24 mouse cellular contexts compared by ENCODE assay signal in the genomic region with DNA sequence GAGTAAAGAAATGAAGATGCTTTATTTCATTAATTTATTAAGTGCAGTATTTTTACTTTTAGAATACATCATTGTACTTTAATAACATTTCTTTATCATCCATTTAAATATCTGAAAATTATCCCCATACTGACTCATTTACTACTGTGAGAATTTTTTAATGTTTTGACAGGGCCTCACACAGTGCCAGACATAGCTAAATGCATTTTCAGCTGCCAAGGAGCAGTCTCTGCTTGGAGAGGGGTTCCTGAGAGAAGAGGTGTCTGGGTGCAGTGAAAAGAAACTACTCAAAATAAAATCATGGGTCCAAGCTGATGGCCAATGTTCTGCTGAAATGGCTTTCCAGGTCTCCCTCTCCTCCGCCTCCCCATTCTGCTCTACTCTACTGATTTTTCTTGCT.
DNase-seq lines count a peak whose midpoint lies in the region; ATAC-seq and TF ChIP-seq lines count a peak whose summit lies in the region.
"Had no signal": no experiment of that assay in that cellular context is flagged by ENCODE, and none has a peak within 500 bp of the region (broad histone marks: within the 10 kb centered on the region; RNA-seq: fewer than 3 reads in every experiment).

No protein-coding gene starts in this region.

- no peaks in the 10 kb centered on the region for H3K27me3 ChIP-seq in forebrain, embryonic 15.5 days
- H3K27me3 ChIP-seq in forebrain, embryonic 13.5 days = no peaks in the 10 kb centered on the region
- no peaks in the 10 kb centered on the region for H3K27me3 ChIP-seq in forebrain, embryonic 16.5 days (replicated peaks; ENCODE audit: control insufficient read depth, insufficient read depth, low read length)
- no peaks in the 10 kb centered on the region for H3K27me3 ChIP-seq in forebrain, embryonic 10.5 days (ENCODE audit: poor library complexity, severe bottlenecking)
- H3K27me3 ChIP-seq in midbrain, embryonic 11.5 days (ENCODE audit: control insufficient read depth, insufficient read depth, low read length) = no peaks in the 10 kb centered on the region
- H3K27me3 ChIP-seq: CH12.LX, Patski had no signal

- H3K27ac ChIP-seq in forebrain, embryonic 15.5 days (replicated peaks) = no peak overlapping the region
- H3K27ac ChIP-seq in forebrain, embryonic 13.5 days = no peak overlapping the region
- no peak overlapping the region for H3K27ac ChIP-seq in forebrain, embryonic 16.5 days (ENCODE audit: low read length)
- no peak overlapping the region for H3K27ac ChIP-seq in forebrain, embryonic 10.5 days
- no peak overlapping the region for H3K27ac ChIP-seq in midbrain, embryonic 11.5 days (ENCODE audit: low read depth, low read length)

- TF ChIP-seq POLR2A in brain, embryonic 14.5 days (IDR thresholded peaks at IDR 0.05; ENCODE audit: borderline replicate concordance, extremely low read depth, insufficient read depth, insufficient read length, poor library complexity, severe bottlenecking) = no peak

- H3K9me3 ChIP-seq in forebrain, embryonic 15.5 days = no peaks in the 10 kb centered on the region
- no peaks in the 10 kb centered on the region for H3K9me3 ChIP-seq in forebrain, embryonic 13.5 days (replicated peaks)
- H3K9me3 ChIP-seq in forebrain, embryonic 16.5 days (ENCODE audit: control insufficient read depth, low read length) = no peaks in the 10 kb centered on the region
- H3K9me3 ChIP-seq in forebrain, embryonic 10.5 days = no peaks in the 10 kb centered on the region
- no peaks in the 10 kb centered on the region for H3K9me3 ChIP-seq in midbrain, embryonic 11.5 days (ENCODE audit: control insufficient read depth, low read length)
- H3K9me3 ChIP-seq: G1E had no signal

- no peaks in the 10 kb centered on the region for H3K4me1 ChIP-seq in forebrain, embryonic 15.5 days
- H3K4me1 ChIP-seq in forebrain, embryonic 13.5 days = no peaks in the 10 kb centered on the region
- H3K4me1 ChIP-seq in forebrain, embryonic 16.5 days (replicated peaks; ENCODE audit: control insufficient read depth, insufficient read depth, low read length) = no peaks in the 10 kb centered on the region
- no peaks in the 10 kb centered on the region for H3K4me1 ChIP-seq in forebrain, embryonic 10.5 days
- no peaks in the 10 kb centered on the region for H3K4me1 ChIP-seq in midbrain, embryonic 11.5 days (ENCODE audit: control insufficient read depth, insufficient read depth, low read length)

- 92% methylated on average over 1 of the region's 1 CpGs for WGBS in forebrain, embryonic 15.5 days
- WGBS in forebrain, embryonic 13.5 days = 97% methylated on average over 1 of the region's 1 CpGs
- 95% methylated on average over 1 of the region's 1 CpGs for WGBS in forebrain, embryonic 16.5 days
- 92% methylated on average over 1 of the region's 1 CpGs for WGBS in forebrain, embryonic 10.5 days
- WGBS in midbrain, embryonic 11.5 days = 91% methylated on average over 1 of the region's 1 CpGs

- no peak overlapping the region for H3K4me3 ChIP-seq in forebrain, embryonic 15.5 days
- no peak overlapping the region for H3K4me3 ChIP-seq in forebrain, embryonic 13.5 days
- no peak overlapping the region for H3K4me3 ChIP-seq in forebrain, embryonic 16.5 days (replicated peaks; ENCODE audit: low read length)
- no peak overlapping the region for H3K4me3 ChIP-seq in forebrain, embryonic 10.5 days
- H3K4me3 ChIP-seq in midbrain, embryonic 11.5 days (ENCODE audit: low read depth, low read length) = no peak overlapping the region

- no peak overlapping the region for H3K9ac ChIP-seq in forebrain, embryonic 15.5 days (replicated peaks)
- H3K9ac ChIP-seq in forebrain, embryonic 13.5 days = no peak overlapping the region
- H3K9ac ChIP-seq in forebrain, embryonic 16.5 days (replicated peaks; ENCODE audit: low read depth, low read length) = no peak overlapping the region
- no peak overlapping the region for H3K9ac ChIP-seq in midbrain, embryonic 11.5 days (ENCODE audit: low read length)

- no peaks in the 10 kb centered on the region for H3K36me3 ChIP-seq in forebrain, embryonic 15.5 days
- H3K36me3 ChIP-seq in forebrain, embryonic 13.5 days (ENCODE audit: poor library complexity, severe bottlenecking) = no peaks in the 10 kb centered on the region
- H3K36me3 ChIP-seq in forebrain, embryonic 16.5 days (ENCODE audit: control insufficient read depth, insufficient read depth) = no peaks in the 10 kb centered on the region
- H3K36me3 ChIP-seq in forebrain, embryonic 10.5 days (replicated peaks) = no peaks in the 10 kb centered on the region
- H3K36me3 ChIP-seq in midbrain, embryonic 11.5 days (ENCODE audit: control insufficient read depth, insufficient read depth, low read length) = no peaks in the 10 kb centered on the region
- H3K36me3 ChIP-seq: G1E had no signal

- H3K4me2 ChIP-seq in forebrain, embryonic 15.5 days (replicated peaks) = no peak overlapping the region
- H3K4me2 ChIP-seq in forebrain, embryonic 13.5 days = no peak overlapping the region
- no peak overlapping the region for H3K4me2 ChIP-seq in forebrain, embryonic 16.5 days (ENCODE audit: low read length)
- H3K4me2 ChIP-seq in midbrain, embryonic 11.5 days = no peak overlapping the region

- DNase-seq in forebrain, embryonic 10.5 days (ENCODE audit: extremely low spot score, low spot score) = no peak
- DNase-seq in brain, adult 2 months (ENCODE audit: low read depth, low spot score) = peak; percentile 3
- peak; percentile 32 for DNase-seq in brain, embryonic 14.5 days (ENCODE audit: low read depth)
- DNase-seq in midbrain, embryonic 11.5 days (ENCODE audit: low spot score, missing footprints) = no peak
- no peak for DNase-seq in ovary, postnatal 14 days (ENCODE audit: low spot score)
- DNase-seq: adrenal gland, adult 2 months; adrenal gland, adult 8-10 months; adrenal gland, postnatal 10 days; adrenal gland, postnatal 14 days; adrenal gland, postnatal 25 days; adrenal gland, postnatal 36 days; B cell, adult 2 months; cerebellum, adult 11 months; cerebellum, adult 11-12 months; cerebellum, adult 18-20 months; cerebellum, adult 2 months had no signal

- ATAC-seq in forebrain, embryonic 15.5 days (replicated peaks) = peak; percentile 69; the same call in 1 of the 2 replicates
- ATAC-seq in forebrain, embryonic 13.5 days = no peak
- ATAC-seq in forebrain, embryonic 16.5 days = peak; percentile 77
- no peak for ATAC-seq in midbrain, embryonic 11.5 days (ENCODE audit: low FRiP score)
- ATAC-seq: activated CD4-positive, CD25-positive, alpha-beta regulatory T cell, adult 4 months; CD4-positive, CD25-positive, alpha-beta regulatory T cell, adult 4 months; Patski had no signal

- no peak for TF ChIP-seq CTCF in brain, embryonic 14.5 days (IDR thresholded peaks at IDR 0.05; ENCODE audit: borderline replicate concordance, extremely low read depth, insufficient read depth, insufficient read length)

Comparison
In these comparisons a context has a peak if more than half of its experiments do, and no peak if none do; other contexts are left out.
1. ATAC-seq: peak in forebrain, embryonic 15.5 days (single experiment) and forebrain, embryonic 16.5 days (single experiment); none in forebrain, embryonic 13.5 days (single experiment) and midbrain, embryonic 11.5 days (single experiment).
2. DNase-seq: peak in brain, adult 2 months (single experiment) and brain, embryonic 14.5 days (single experiment); none in forebrain, embryonic 10.5 days (single experiment), midbrain, embryonic 11.5 days (single experiment) and ovary, postnatal 14 days (single experiment).